Mouse (Mus musculus) heart, embryonic 16.5 days (tissue): ENCODE data around the gene Fkbp9. TPM values are rescaled to one million over a fixed set of nuclear protein-coding genes. Genes with fewer than 3 reads are reported as not detected.

Experiments
- ATAC-seq: fragments of 200-750 bp; cut with Nextera tagmentation; replicated peaks from 2 replicates; pipeline ENCODE4 v1.8.0; 2017; ENCODE audit warnings: moderate number of reproducible peaks; ENCODE audit not compliant: insufficient read depth, low FRiP score; ENCODE audit errors: extremely low read depth
- H3K27ac ChIP-seq: fragments of 300-500 bp; sonication (generic); 2 replicates; pipeline ENCODE4 v1.5.1; 2014; ENCODE audit warnings: mild to moderate bottlenecking, low read length, control low read depth, moderate library complexity
- H3K27me3 ChIP-seq: fragments of 300-500 bp; sonication (generic); 2 replicates; pipeline ENCODE4 v1.6.1; 2014; ENCODE audit warnings: low read length, mixed read lengths; ENCODE audit not compliant: control insufficient read depth, insufficient read depth
- H3K36me3 ChIP-seq: fragments of 300-500 bp; sonication (generic); 2 replicates; pipeline ENCODE4 v1.6.1; 2014; ENCODE audit not compliant: control insufficient read depth, insufficient read depth
- H3K4me1 ChIP-seq: fragments of 300-500 bp; sonication (generic); 2 replicates; pipeline ENCODE4 v1.6.1; 2014; ENCODE audit warnings: low read length, mixed read lengths; ENCODE audit not compliant: control insufficient read depth, insufficient read depth
- H3K4me2 ChIP-seq: fragments of 300-500 bp; sonication (generic); 2 replicates; pipeline ENCODE4 v1.6.1; 2014; ENCODE audit warnings: low read depth, mild to moderate bottlenecking, control low read depth, low read length
- H3K4me3 ChIP-seq: fragments of 300-500 bp; sonication (generic); 2 replicates; pipeline ENCODE4 v1.5.1; 2014; ENCODE audit warnings: mild to moderate bottlenecking, control low read depth, low read length
- H3K9ac ChIP-seq: fragments of 300-500 bp; sonication (generic); 2 replicates; pipeline ENCODE4 v1.6.1; 2014; ENCODE audit warnings: low read length, control low read depth
- H3K9me3 ChIP-seq: fragments of 300-500 bp; sonication (generic); replicated peaks from 2 replicates; pipeline ENCODE4 v1.6.1; 2016; ENCODE audit warnings: low read length; ENCODE audit not compliant: control insufficient read depth
- WGBS: fragments of 180-500 bp; shearing (Covaris S2); extraction: QIAGEN DNeasy Blood & Tissue Kit; methylation state at CpG from one replicate; pipeline ENCODE4 v1.1.7; 2014; 5-methylcytosine and 5-hydroxymethylcytosine counted together
- polyA plus RNA-seq: library from polyadenylated mRNA; unstranded; fragments of >200 nt; fragmentation: Nextera tagmentation; extraction: Ambion mirVana; gene quantifications from 2 replicates; pipeline ENCODE4 v1.2.1, GENCODE M21; 2015

Fkbp9 gene
- 138 and 143 TPM in 2 replicates for polyA plus RNA-seq

- no peaks in the 10 kb centered on the region for H3K27me3 ChIP-seq
- under 1% methylated on average over 58 of the region's 58 CpGs for WGBS
- no peaks in the 10 kb centered on the region for H3K9me3 ChIP-seq
- H3K9ac ChIP-seq, result peak within 1 kb of the TSS; percentile 91
- H3K4me3 ChIP-seq, result peak within 1 kb of the TSS; percentile 79
- H3K36me3 ChIP-seq, result peaks cover 12% of the 10 kb centered on the region; the same call in 1 of the 2 replicates
- no peaks in the 10 kb centered on the region; the same call in 1 of the 2 replicates for H3K4me1 ChIP-seq
- H3K4me2 ChIP-seq, result peak within 1 kb of the TSS; percentile 84
- peak within 1 kb of the TSS; percentile 74 for H3K27ac ChIP-seq
- peak; percentile 99 for ATAC-seq
Observed at GRCm38 (mm10) chr6:56831697-56832406, at the start of gene Fkbp9. Gene Fkbp9 (plus strand): TSS chr6:56832059.

GRCm38 (mm10) chr6:56783561-56784272 lies 48.1 kb upstream of the Fkbp9 start:
- no peak for ATAC-seq
- Histone ChIP-seq H3K4me2 (no peak overlapping the region), H3K9ac (no peak overlapping the region), H3K4me1 (peaks cover 6% of the 10 kb centered on the region), H3K9me3 (no peaks in the 10 kb centered on the region; the same call in 1 of the 2 replicates), H3K36me3 (peaks cover 46% of the 10 kb centered on the region), H3K27ac (no peak overlapping the region), H3K27me3 (no peaks in the 10 kb centered on the region), H3K4me3 (no peak overlapping the region)
- 81% methylated on average over 4 of the region's 4 CpGs for WGBS

- Histone ChIP-seq H3K9ac (no peak overlapping the region), H3K36me3 (peaks cover 37% of the 10 kb centered on the region), H3K27me3 (no peaks in the 10 kb centered on the region), H3K9me3 (no peaks in the 10 kb centered on the region; the same call in 1 of the 2 replicates), H3K4me1 (peaks cover 10% of the 10 kb centered on the region), H3K4me2 (no peak overlapping the region), H3K27ac (0 out of 2 replicates have a peak overlapping the region, but pooled peaks have one; percentile 0), H3K4me3 (no peak overlapping the region)
- WGBS, result 81% methylated on average over 5 of the region's 5 CpGs
- ATAC-seq, result no peak
Observed at GRCm38 (mm10) chr6:56785068-56785467, 46.8 kb upstream of the Fkbp9 start.

GRCm38 (mm10) chr6:56787668-56788067 lies 44.2 kb upstream of the Fkbp9 start:
- Histone ChIP-seq H3K4me1 (peaks cover 10% of the 10 kb centered on the region), H3K27me3 (no peaks in the 10 kb centered on the region), H3K4me2 (no peak overlapping the region), H3K4me3 (no peak overlapping the region), H3K9me3 (no peaks in the 10 kb centered on the region; the same call in 1 of the 2 replicates), H3K27ac (no peak overlapping the region), H3K36me3 (peaks cover 27% of the 10 kb centered on the region), H3K9ac (no peak overlapping the region)
- ATAC-seq, result 0 out of 2 replicates have a peak, but pooled peaks have one; percentile 6
- 58% methylated on average over 2 of the region's 2 CpGs for WGBS

GRCm38 (mm10) chr6:56789336-56789735 lies 42.5 kb upstream of the Fkbp9 start:
- ATAC-seq, result no peak
- Histone ChIP-seq H3K27ac (no peak overlapping the region; the same call in 1 of the 2 replicates), H3K27me3 (no peaks in the 10 kb centered on the region), H3K9me3 (no peaks in the 10 kb centered on the region; the same call in 1 of the 2 replicates), H3K4me3 (no peak overlapping the region), H3K4me1 (peaks cover 17% of the 10 kb centered on the region), H3K9ac (no peak overlapping the region), H3K4me2 (no peak overlapping the region), H3K36me3 (peaks cover 21% of the 10 kb centered on the region)
- 28% methylated on average over 3 of the region's 3 CpGs for WGBS

- Histone ChIP-seq H3K4me3 (no peak overlapping the region), H3K4me1 (peaks cover 26% of the 10 kb centered on the region), H3K27me3 (no peaks in the 10 kb centered on the region), H3K4me2 (peak overlapping the region; percentile 80), H3K36me3 (no peaks in the 10 kb centered on the region), H3K9ac (no peak overlapping the region), H3K9me3 (no peaks in the 10 kb centered on the region), H3K27ac (no peak overlapping the region)
- WGBS, result 67% methylated on average over 5 of the region's 5 CpGs
- no peak for ATAC-seq
Observed at GRCm38 (mm10) chr6:56794834-56795233, 37.0 kb upstream of the Fkbp9 start.

- WGBS, result 2% methylated on average over 8 of the region's 8 CpGs
- ATAC-seq, result no peak
- Histone ChIP-seq H3K4me3 (peak overlapping the region; percentile 92), H3K36me3 (no peaks in the 10 kb centered on the region), H3K4me1 (peaks cover 26% of the 10 kb centered on the region), H3K4me2 (peak overlapping the region; percentile 80), H3K9ac (peak overlapping the region; percentile 99), H3K27me3 (no peaks in the 10 kb centered on the region), H3K9me3 (no peaks in the 10 kb centered on the region), H3K27ac (peak overlapping the region; percentile 100)
Observed at GRCm38 (mm10) chr6:56796232-56796631, 35.6 kb upstream of the Fkbp9 start.

GRCm38 (mm10) chr6:56796668-56797141 lies 35.2 kb upstream of the Fkbp9 start:
- peak overlapping the region; percentile 100 for H3K27ac ChIP-seq
- H3K36me3 ChIP-seq, result no peaks in the 10 kb centered on the region
- no peaks in the 10 kb centered on the region for H3K27me3 ChIP-seq
- H3K4me2 ChIP-seq, result peak overlapping the region; percentile 80
- H3K4me1 ChIP-seq, result peaks cover 26% of the 10 kb centered on the region
- H3K9me3 ChIP-seq, result no peaks in the 10 kb centered on the region
- peak overlapping the region; percentile 92 for H3K4me3 ChIP-seq
- peak overlapping the region; percentile 99 for H3K9ac ChIP-seq
- ATAC-seq, result 0 out of 2 replicates have a peak, but pooled peaks have one; percentile 14
- WGBS, result 0% methylated on average over 16 of the region's 16 CpGs
